Mouse (Mus musculus) lung, postnatal 0 days (tissue): ENCODE measurements at regions not wholly inside any gene's neighbourhood (a gene's known extent, or its start where the extent isn't known, plus 50 kb on each side); places are given as distances from the start of the nearest gene placed in this dataset.

ENCODE experiments used
- ATAC-seq: fragments of 200-750 bp; cut with Nextera tagmentation; 2 replicates; pipeline ENCODE4 v1.8.0; 2017; ENCODE audit warnings: moderate library complexity
- DNase-seq: peaks from one replicate; pipeline ENCODE4 v3.0.0-alpha.2; 2016; ENCODE audit warnings: low spot score
- H3K27ac ChIP-seq: fragments of 300-500 bp; sonication (generic); 2 replicates; pipeline ENCODE4 v1.5.1; 2014; ENCODE audit warnings: antibody characterized with exemption, mild to moderate bottlenecking, low read length, mixed read lengths
- H3K27me3 ChIP-seq: fragments of 300-500 bp; sonication (generic); replicated peaks from 2 replicates; pipeline ENCODE4 v1.6.1; 2014; ENCODE audit warnings: low read length, mixed read lengths; ENCODE audit not compliant: insufficient read depth
- H3K36me3 ChIP-seq: fragments of 300-500 bp; sonication (generic); 2 replicates; pipeline ENCODE4 v1.6.1; 2014; ENCODE audit warnings: low read length, mixed read lengths; ENCODE audit not compliant: insufficient read depth
- H3K4me1 ChIP-seq: fragments of 300-500 bp; sonication (generic); 2 replicates; pipeline ENCODE4 v1.6.1; 2014; ENCODE audit warnings: antibody characterized with exemption, low read depth, low read length, mixed read lengths; ENCODE audit not compliant: insufficient read depth
- H3K4me2 ChIP-seq: fragments of 300-500 bp; sonication (generic); replicated peaks from 2 replicates; pipeline ENCODE4 v1.6.1; 2014; ENCODE audit warnings: low read depth, mild to moderate bottlenecking, low read length, moderate library complexity, mixed read lengths
- H3K4me3 ChIP-seq: fragments of 300-500 bp; sonication (generic); 2 replicates; pipeline ENCODE4 v1.5.1; 2014; ENCODE audit warnings: low read depth, low read length
- H3K9ac ChIP-seq: fragments of 300-500 bp; sonication (generic); replicated peaks from 2 replicates; pipeline ENCODE4 v1.6.1; 2014; ENCODE audit warnings: low read depth, mild to moderate bottlenecking
- H3K9me3 ChIP-seq: fragments of 300-500 bp; sonication (generic); 2 replicates; pipeline ENCODE4 v1.6.1; 2016; ENCODE audit warnings: low read length, mixed read lengths
- CTCF ChIP-seq: IDR thresholded peaks from 2 replicates; pipeline ENCODE4 v1.5.1; 2016; ENCODE audit warnings: antibody characterized with exemption, mild to moderate bottlenecking
- EP300 ChIP-seq: IDR thresholded peaks from 2 replicates; pipeline ENCODE4 v1.6.1; 2016; ENCODE audit warnings: antibody characterized with exemption, mild to moderate bottlenecking, control low read depth
- WGBS: fragments of 180-500 bp; shearing (Covaris S2); extraction: QIAGEN DNeasy Blood & Tissue Kit; methylation state at CpG from one replicate; pipeline ENCODE4 v1.1.7; 2014; 5-methylcytosine and 5-hydroxymethylcytosine counted together

- ATAC-seq, result no peak
- no peaks in the 10 kb centered on the region for H3K36me3 ChIP-seq
- H3K4me3 ChIP-seq, result no peak overlapping the region
- no peak for TF ChIP-seq CTCF
- no peak for TF ChIP-seq EP300
- no peak for DNase-seq
- no peak overlapping the region for H3K9ac ChIP-seq
- no peaks in the 10 kb centered on the region for H3K27me3 ChIP-seq
- H3K4me2 ChIP-seq, result no peak overlapping the region
- H3K4me1 ChIP-seq, result no peaks in the 10 kb centered on the region
- H3K27ac ChIP-seq, result no peak overlapping the region
- 53% methylated on average over 10 of the region's 10 CpGs for WGBS
- H3K9me3 ChIP-seq, result no peaks in the 10 kb centered on the region
These were observed 271.7 kb upstream of the Sash1 start for GRCm38 (mm10) chr10:9157299-9158215.

DNA sequence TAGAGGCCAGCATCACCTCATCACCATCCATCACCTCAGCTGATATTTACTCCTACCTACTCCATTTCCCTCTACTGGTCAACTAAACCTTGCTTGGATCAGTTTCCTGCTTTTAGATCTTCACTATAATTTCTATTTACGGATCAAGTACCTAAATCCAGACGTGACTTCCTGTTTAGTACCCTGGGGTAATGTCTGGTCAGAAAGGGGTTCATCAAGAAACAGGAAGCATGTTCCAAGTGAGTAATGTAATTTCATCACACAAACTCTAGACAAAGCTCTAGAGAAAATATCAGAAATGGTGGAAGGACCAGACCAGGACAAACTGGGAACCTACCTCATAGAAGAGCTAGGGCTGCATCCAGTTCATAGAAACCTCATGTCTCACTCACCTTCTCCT is 250.2 kb upstream of the Sash1 start:
- DNase-seq (no peak), ATAC-seq (no peak)
- no peaks in the 10 kb centered on the region for H3K9me3 ChIP-seq
- WGBS, result 45% methylated on average over 2 of the region's 2 CpGs
- no peak for TF ChIP-seq EP300
- no peak for TF ChIP-seq CTCF
- no peak overlapping the region for H3K27ac ChIP-seq
- no peak overlapping the region for H3K9ac ChIP-seq
- no peaks in the 10 kb centered on the region for H3K27me3 ChIP-seq
- H3K4me2 ChIP-seq, result no peak overlapping the region
- no peak overlapping the region for H3K4me3 ChIP-seq
- no peaks in the 10 kb centered on the region for H3K4me1 ChIP-seq
- H3K36me3 ChIP-seq, result no peaks in the 10 kb centered on the region

- Histone ChIP-seq H3K36me3 (no peaks in the 10 kb centered on the region), H3K9ac (no peak overlapping the region), H3K4me3 (no peak overlapping the region), H3K9me3 (no peaks in the 10 kb centered on the region), H3K4me2 (no peak overlapping the region), H3K27me3 (no peaks in the 10 kb centered on the region), H3K4me1 (no peaks in the 10 kb centered on the region), H3K27ac (no peak overlapping the region)
- TF ChIP-seq EP300, result no peak
- no peak for TF ChIP-seq CTCF
- no peak for ATAC-seq
- no peak for DNase-seq
- WGBS, result 70% methylated on average over 9 of the region's 9 CpGs
These were observed 248.6 kb upstream of the Sash1 start for GRCm38 (mm10) chr10:9134293-9135021.

GRCm38 (mm10) chr10:9130061-9130460 is 244.2 kb upstream of the Sash1 start:
- WGBS, result 57% methylated on average over 2 of the region's 2 CpGs

GRCm38 (mm10) chr10:9119249-9119648 is 233.4 kb upstream of the Sash1 start:
- no peak overlapping the region for H3K27ac ChIP-seq
- no peaks in the 10 kb centered on the region for H3K9me3 ChIP-seq
- no peak overlapping the region for H3K4me3 ChIP-seq
- no peaks in the 10 kb centered on the region for H3K27me3 ChIP-seq
- no peak overlapping the region for H3K4me2 ChIP-seq
- TF ChIP-seq CTCF (no peak), EP300 (no peak)
- ATAC-seq (no peak), DNase-seq (no peak)
- 55% methylated on average over 4 of the region's 4 CpGs for WGBS
- no peak overlapping the region for H3K9ac ChIP-seq
- no peaks in the 10 kb centered on the region for H3K36me3 ChIP-seq
- no peaks in the 10 kb centered on the region for H3K4me1 ChIP-seq

More at GRCm38 (mm10) chr10:9130061-9130460, 244.2 kb upstream of the Sash1 start:
- no peak overlapping the region for H3K4me2 ChIP-seq
- TF ChIP-seq EP300 (no peak), CTCF (no peak)
- H3K27me3 ChIP-seq, result no peaks in the 10 kb centered on the region
- no peaks in the 10 kb centered on the region for H3K4me1 ChIP-seq
- no peaks in the 10 kb centered on the region for H3K9me3 ChIP-seq
- no peak for ATAC-seq
- no peak overlapping the region for H3K4me3 ChIP-seq
- no peak overlapping the region for H3K9ac ChIP-seq
- H3K36me3 ChIP-seq, result no peaks in the 10 kb centered on the region
- no peak for DNase-seq
- no peak overlapping the region for H3K27ac ChIP-seq
